Mouse (Mus musculus) thymus, adult 2 months (tissue): ENCODE results near the gene Olfr138. TPM values are rescaled to one million over a fixed set of nuclear protein-coding genes. Genes with fewer than 3 reads are reported as not detected.

Source experiments
- DNase-seq: peaks from one replicate; pipeline ENCODE4 v3.0.0; 2021
- H3K27ac ChIP-seq: fragments of 200-500 bp; 2 replicates; pipeline ENCODE4 v1.5.1; 2012; ENCODE audit warnings: low read length, control low read depth; ENCODE audit not compliant: control insufficient read depth, insufficient read depth
- H3K27me3 ChIP-seq: fragments of 200-500 bp; 2 replicates; pipeline ENCODE4 v1.6.1; 2012; ENCODE audit warnings: mild to moderate bottlenecking, low read length, moderate library complexity, mixed read lengths; ENCODE audit not compliant: control insufficient read depth, insufficient read depth
- H3K36me3 ChIP-seq: fragments of 200-500 bp; 2 replicates; pipeline ENCODE4 v1.6.1; 2012; ENCODE audit warnings: mild to moderate bottlenecking, low read length, moderate library complexity; ENCODE audit not compliant: control insufficient read depth, insufficient read depth
- H3K4me1 ChIP-seq: fragments of 200-500 bp; replicated peaks from 2 replicates; pipeline ENCODE4 v1.6.1; 2012; ENCODE audit warnings: low read length; ENCODE audit not compliant: control insufficient read depth, insufficient read depth
- H3K4me3 ChIP-seq: fragments of 200-500 bp; 2 replicates; pipeline ENCODE4 v1.5.1; 2012; ENCODE audit warnings: mild to moderate bottlenecking, low read length, control low read depth, moderate library complexity; ENCODE audit not compliant: control insufficient read depth, insufficient read depth
- CTCF ChIP-seq: fragments of 200-500 bp; IDR thresholded peaks from 2 replicates; pipeline ENCODE4 v1.5.1; 2012; ENCODE audit warnings: mild to moderate bottlenecking, control low read depth, low read length, moderate library complexity, borderline replicate concordance; ENCODE audit not compliant: control insufficient read depth, poor library complexity, insufficient read depth; ENCODE audit errors: extremely low read depth
- POLR2A ChIP-seq: fragments of 200-500 bp; IDR thresholded peaks from 2 replicates; pipeline ENCODE4 v1.6.1; 2012; ENCODE audit warnings: mild to moderate bottlenecking, low read length, control low read depth, moderate library complexity; ENCODE audit not compliant: control insufficient read depth, poor library complexity, insufficient read depth; ENCODE audit errors: extremely low read depth
- WGBS: fragments of 180-500 bp; shearing (Covaris S2); methylation state at CpG from one replicate; pipeline ENCODE4 v1.1.7; 2018; 5-methylcytosine and 5-hydroxymethylcytosine counted together
- polyA plus RNA-seq: library from polyadenylated mRNA; depleted of rRNA; stranded (reverse); fragments of >200 nt; gene quantifications from 2 replicates; pipeline ENCODE4 v1.2.3, GENCODE M21; 2012; rRNA removed

Gene Olfr138
- not detected in 2 replicates for polyA plus RNA-seq

- WGBS: 84% methylated on average over 1 of the region's 1 CpGs
- TF ChIP-seq POLR2A (no peak), CTCF (no peak)
Observed at GRCm38 (mm10) chr17:38260735-38261134, at the start of gene Olfr138. Gene Olfr138, plus strand, starts transcription at chr17:38261035.

GRCm38 (mm10) chr17:38307470-38307869, 46.6 kb downstream of the Olfr138 start, which contains the start of gene Olfr137:
Gene Olfr137, minus strand, starts transcription at chr17:38307570.
- H3K4me3 ChIP-seq: no peak within 1 kb of the TSS
- H3K27ac ChIP-seq: no peak within 1 kb of the TSS
- no peaks in the 10 kb centered on the region for H3K4me1 ChIP-seq
- no peak for TF ChIP-seq POLR2A
- no peak for TF ChIP-seq CTCF
- H3K36me3 ChIP-seq: no peaks in the 10 kb centered on the region
- no peak for DNase-seq
- no peaks in the 10 kb centered on the region for H3K27me3 ChIP-seq

More at GRCm38 (mm10) chr17:38260735-38261134, at the start of gene Olfr138:
- DNase-seq: no peak
- Histone ChIP-seq H3K4me3 (no peak within 1 kb of the TSS), H3K27ac (no peak within 1 kb of the TSS), H3K4me1 (no peaks in the 10 kb centered on the region), H3K36me3 (no peaks in the 10 kb centered on the region), H3K27me3 (no peaks in the 10 kb centered on the region)

Other genes starting within 250 kb of the Olfr138 start
- 0.03 TPM in 1 of 2 replicates, not detected in the other for gene Olfr129, start 201.0 kb upstream of the Olfr138 start, polyA plus RNA-seq
- not detected in 2 replicates for gene Olfr130, start 197.1 kb upstream of the Olfr138 start, polyA plus RNA-seq
- not detected in 2 replicates for gene Olfr131, start 172.3 kb upstream of the Olfr138 start, polyA plus RNA-seq
- gene Olfr132, start 126.5 kb upstream of the Olfr138 start, polyA plus RNA-seq: not detected in 2 replicates
- not detected in 2 replicates for gene Olfr133, start 115.8 kb upstream of the Olfr138 start, polyA plus RNA-seq
- gene Olfr134, start 89.6 kb upstream of the Olfr138 start, polyA plus RNA-seq: not detected in 2 replicates
- gene Olfr135, start 56.7 kb upstream of the Olfr138 start, polyA plus RNA-seq: not detected in 2 replicates
- gene Olfr137, start 46.5 kb downstream of the Olfr138 start, polyA plus RNA-seq: not detected in 2 replicates
- gene Olfr136, start 68.8 kb downstream of the Olfr138 start, polyA plus RNA-seq: not detected in 2 replicates
- not detected in 2 replicates for gene Esp36, start 159.2 kb downstream of the Olfr138 start, polyA plus RNA-seq